In the genomic region with DNA sequence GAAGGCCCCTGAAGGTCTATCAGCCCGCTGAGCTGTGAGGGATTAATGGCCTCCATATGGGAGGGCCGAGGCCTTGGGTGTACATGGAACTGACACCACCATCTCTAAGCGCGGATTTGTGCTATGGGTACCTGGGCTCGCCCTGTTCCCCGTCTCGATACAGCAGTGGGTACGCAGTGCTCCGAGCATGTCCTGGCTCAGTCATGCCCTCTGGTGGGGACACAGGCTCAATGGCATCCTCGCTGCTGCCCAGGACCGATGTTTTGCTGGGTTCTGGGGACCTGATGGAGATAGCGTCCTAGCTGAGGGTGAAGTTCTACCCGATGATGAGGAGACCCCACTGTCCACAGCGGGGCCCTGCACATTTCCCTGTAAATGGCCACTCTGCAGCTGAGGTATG, we compare ENCODE assay signal across 10 mouse cellular contexts. TPM values are rescaled to one million over a fixed set of nuclear protein-coding genes. Genes with fewer than 3 reads are reported as not detected.
A peak's percentile ranks its signal among the peaks of the same experiment; 100 is the strongest.
DNase-seq lines count a peak whose midpoint lies in the region; ATAC-seq and TF ChIP-seq lines count a peak whose summit lies in the region.
"Had no signal": no experiment of that assay in that cellular context is flagged by ENCODE, and none has a peak within 500 bp of the region (broad histone marks: within the 10 kb centered on the region; RNA-seq: fewer than 3 reads in every experiment).

No protein-coding gene starts in this region.

- peaks cover 2% of the 10 kb centered on the region for H3K4me1 ChIP-seq in heart, adult 2 months (ENCODE audit: control insufficient read depth, insufficient read depth, low read length)
- H3K4me1 ChIP-seq in heart, embryonic 12.5 days (replicated peaks), result peaks cover 20% of the 10 kb centered on the region; the same call in 1 of the 2 replicates
- no peaks in the 10 kb centered on the region for H3K4me1 ChIP-seq in lung, embryonic 14.5 days (ENCODE audit: insufficient read depth)
- no peaks in the 10 kb centered on the region for H3K4me1 ChIP-seq in midbrain, postnatal 0 days (ENCODE audit: insufficient read depth, low read length)
- H3K4me1 ChIP-seq: liver, embryonic 13.5 days had no signal

- no peak for DNase-seq in heart, adult 2 months
- peak; percentile 60 for DNase-seq in lung, embryonic 14.5 days
- no peak for DNase-seq in lung, postnatal 36 days
- DNase-seq in ZHBTc4 (ENCODE audit: low read depth, low spot score), result peak; percentile 37
- DNase-seq in midbrain, postnatal 0 days (ENCODE audit: low spot score), result peak; percentile 50
- DNase-seq in urinary bladder, postnatal 4 days (ENCODE audit: low spot score in 2 of 2), result no peak
- DNase-seq in urinary bladder, adult 18-20 months (ENCODE audit: low spot score in 2 of 2), result no peak
- DNase-seq: liver, embryonic 13.5 days had no signal

- no peak for ATAC-seq in heart, embryonic 12.5 days (ENCODE audit: insufficient number of reproducible peaks, low FRiP score)
- no peak for ATAC-seq in lung, embryonic 14.5 days (ENCODE audit: insufficient read depth)
- no peak for ATAC-seq in midbrain, postnatal 0 days (ENCODE audit: low FRiP score)

- H3K4me2 ChIP-seq in heart, embryonic 12.5 days, result no peak overlapping the region
- no peak overlapping the region for H3K4me2 ChIP-seq in lung, embryonic 14.5 days
- H3K4me2 ChIP-seq in midbrain, postnatal 0 days (ENCODE audit: low read depth, low read length, poor library complexity, severe bottlenecking), result no peak overlapping the region
- H3K4me2 ChIP-seq: hindbrain, embryonic 15.5 days; liver, embryonic 13.5 days had no signal

- no peak overlapping the region for H3K27ac ChIP-seq in heart, adult 2 months
- no peak overlapping the region for H3K27ac ChIP-seq in heart, embryonic 12.5 days (ENCODE audit: poor library complexity, severe bottlenecking)
- no peak overlapping the region for H3K27ac ChIP-seq in lung, embryonic 14.5 days (ENCODE audit: low read depth)
- H3K27ac ChIP-seq in midbrain, postnatal 0 days (ENCODE audit: low read depth, low read length), result no peak overlapping the region
- H3K27ac ChIP-seq: hindbrain, embryonic 15.5 days; liver, embryonic 13.5 days had no signal

- H3K79me2 ChIP-seq in heart, adult 2 months (replicated peaks; ENCODE audit: control insufficient read depth, insufficient read depth, low read length), result no peaks in the 10 kb centered on the region

- 0 out of 2 replicates have a peak, but pooled peaks cover 3% of the 10 kb centered on the region for H3K36me3 ChIP-seq in heart, adult 2 months (ENCODE audit: control insufficient read depth, insufficient read depth, low read length)
- H3K36me3 ChIP-seq in heart, embryonic 12.5 days, result peaks cover 94% of the 10 kb centered on the region
- peaks cover 88% of the 10 kb centered on the region for H3K36me3 ChIP-seq in lung, embryonic 14.5 days (ENCODE audit: insufficient read depth)
- peaks cover 68% of the 10 kb centered on the region for H3K36me3 ChIP-seq in midbrain, postnatal 0 days (ENCODE audit: insufficient read depth, low read length)

- H3K9me3 ChIP-seq in heart, embryonic 12.5 days (replicated peaks), result no peaks in the 10 kb centered on the region
- H3K9me3 ChIP-seq in lung, embryonic 14.5 days (ENCODE audit: low read depth, low read length), result no peaks in the 10 kb centered on the region
- H3K9me3 ChIP-seq in midbrain, postnatal 0 days (ENCODE audit: low read length), result no peaks in the 10 kb centered on the region
- H3K9me3 ChIP-seq: hindbrain, embryonic 15.5 days; liver, embryonic 13.5 days had no signal

- peak; percentile 65 for TF ChIP-seq CTCF in heart, adult 2 months (IDR thresholded peaks at IDR 0.05)
- TF ChIP-seq CTCF in lung, embryonic 14.5 days (IDR thresholded peaks at IDR 0.05; ENCODE audit: low read depth), result peak; percentile 74
- TF ChIP-seq CTCF in midbrain, postnatal 0 days (IDR thresholded peaks at IDR 0.05), result peak; percentile 75

- no peak for TF ChIP-seq POLR2A in heart, adult 2 months (IDR thresholded peaks at IDR 0.05; ENCODE audit: insufficient read depth, low read depth, low read length)

- TF ChIP-seq EP300 in heart, adult 2 months (IDR thresholded peaks at IDR 0.05; ENCODE audit: insufficient read depth, low read depth, low read length), result no peak

- intact Hi-C loops in heart, adult 2 months (cut with DNase I), result loop anchor here (5.0 kb wide), 1 partner anchor 243 kb away; no protein-coding TSS in a partner anchor

- WGBS in heart, adult 2 months, result 77% methylated on average over 14 of the region's 14 CpGs
- 83% methylated on average over 14 of the region's 14 CpGs for WGBS in heart, embryonic 12.5 days
- WGBS in lung, embryonic 14.5 days, result 82% methylated on average over 14 of the region's 14 CpGs
- 77% methylated on average over 14 of the region's 14 CpGs for WGBS in midbrain, postnatal 0 days

- H3K4me3 ChIP-seq in heart, adult 2 months, result no peak overlapping the region
- no peak overlapping the region for H3K4me3 ChIP-seq in heart, embryonic 12.5 days
- no peak overlapping the region for H3K4me3 ChIP-seq in lung, embryonic 14.5 days (ENCODE audit: low read depth, low read length)
- H3K4me3 ChIP-seq in midbrain, postnatal 0 days (ENCODE audit: low read depth, low read length), result no peak overlapping the region
- H3K4me3 ChIP-seq: hindbrain, embryonic 15.5 days; liver, embryonic 13.5 days had no signal

- no peaks in the 10 kb centered on the region for H3K27me3 ChIP-seq in heart, adult 2 months (ENCODE audit: control insufficient read depth, insufficient read depth, low read length)
- H3K27me3 ChIP-seq in heart, embryonic 12.5 days (replicated peaks), result no peaks in the 10 kb centered on the region
- H3K27me3 ChIP-seq in lung, embryonic 14.5 days (ENCODE audit: insufficient read depth, low read length), result no peaks in the 10 kb centered on the region
- H3K27me3 ChIP-seq in midbrain, postnatal 0 days (ENCODE audit: insufficient read depth, low read length), result no peaks in the 10 kb centered on the region
- H3K27me3 ChIP-seq: hindbrain, embryonic 15.5 days; liver, embryonic 13.5 days had no signal

- H3K9ac ChIP-seq in heart, adult 2 months (ENCODE audit: low read depth, low read length), result no peak overlapping the region
- H3K9ac ChIP-seq in heart, embryonic 12.5 days, result no peak overlapping the region
- H3K9ac ChIP-seq in lung, embryonic 14.5 days, result no peak overlapping the region
- H3K9ac ChIP-seq in midbrain, postnatal 0 days (replicated peaks; ENCODE audit: low read length, poor library complexity, severe bottlenecking), result no peak overlapping the region
- H3K9ac ChIP-seq: hindbrain, embryonic 15.5 days; liver, embryonic 13.5 days had no signal

RNA-seq across cellular contexts. Expression of a gene that starts 21.0 kb away (rescaled TPM):
- under 1 TPM; 0.13 to 0.39 TPM for total RNA-seq in heart, adult 2 months (2021)
- 0.78 and 0.85 TPM in 2 replicates for polyA plus RNA-seq in heart, adult 2 months (2012; rRNA removed)
- polyA plus RNA-seq in heart, embryonic 12.5 days (2016; fragmentation: Nextera tagmentation; extraction: Ambion mirVana), result 1.2 and 1.6 TPM in 2 replicates
- 7.4 and 9.3 TPM in 2 replicates for polyA plus RNA-seq in lung, embryonic 14.5 days (2014; fragmentation: Nextera tagmentation; extraction: Ambion mirVana)
- total RNA-seq in midbrain, postnatal 0 days (2014; rRNA removed), result 6.1 and 10.6 TPM in 2 replicates
- 7.2 and 8.6 TPM in 2 replicates for polyA plus RNA-seq in midbrain, postnatal 0 days (2015; fragmentation: Nextera tagmentation; extraction: Ambion mirVana)

Comparison
In these comparisons a context has a peak if more than half of its experiments do, and no peak if none do; other contexts are left out.
1. DNase-seq: peak in lung, embryonic 14.5 days (single experiment), ZHBTc4 (single experiment) and midbrain, postnatal 0 days (single experiment); none in heart, adult 2 months (0 of 2), lung, postnatal 36 days (single experiment), urinary bladder, postnatal 4 days (0 of 2) and urinary bladder, adult 18-20 months (0 of 2).
2. Peak in every context shown above with its lines, with median percentiles within 50 percentile points of each other: CTCF ChIP-seq.